Mouse (Mus musculus): ENCODE results near the gene Kcne3.

Kcne3 gene

GRCm38 (mm10) chr7:100181614-100182013 lies 5.3 kb downstream of the Kcne3 start:
- no peak for DNase-seq (ENCODE audit: low read depth, low spot score)

GRCm38 (mm10) chr7:100182388-100182787 lies 6.1 kb downstream of the Kcne3 start:
- no peak for DNase-seq (ENCODE audit: low read depth, low spot score)

GRCm38 (mm10) chr7:100187601-100188000 lies 11.3 kb downstream of the Kcne3 start:
- no peak for DNase-seq (ENCODE audit: low read depth, low spot score)

GRCm38 (mm10) chr7:100190167-100190566 lies 13.9 kb downstream of the Kcne3 start:
- no peak for DNase-seq (ENCODE audit: low read depth, low spot score)

- DNase-seq (ENCODE audit: low read depth, low spot score) = no peak
These were observed 14.5 kb downstream of the Kcne3 start for GRCm38 (mm10) chr7:100190778-100191177.

- no peak for DNase-seq (ENCODE audit: low read depth, low spot score)
These were observed 24.9 kb downstream of the Kcne3 start for GRCm38 (mm10) chr7:100201191-100201590.

GRCm38 (mm10) chr7:100203616-100204015 lies 27.3 kb downstream of the Kcne3 start:
- no peak for DNase-seq (ENCODE audit: low read depth, low spot score)

- DNase-seq (ENCODE audit: low read depth, low spot score) = no peak
These were observed 28.6 kb downstream of the Kcne3 start for GRCm38 (mm10) chr7:100204871-100205270.

- DNase-seq (ENCODE audit: low read depth, low spot score) = no peak
These were observed 29.8 kb downstream of the Kcne3 start for GRCm38 (mm10) chr7:100206144-100206543.

- DNase-seq (ENCODE audit: low read depth, low spot score) = no peak
These were observed 31.6 kb downstream of the Kcne3 start for GRCm38 (mm10) chr7:100207886-100208285.

GRCm38 (mm10) chr7:100214310-100214709 lies 38.0 kb downstream of the Kcne3 start:
- DNase-seq (ENCODE audit: low read depth, low spot score) = no peak

- no peak for DNase-seq (ENCODE audit: low read depth, low spot score)
These were observed 38.9 kb downstream of the Kcne3 start for GRCm38 (mm10) chr7:100215116-100215732.

GRCm38 (mm10) chr7:100215976-100216375 lies 39.7 kb downstream of the Kcne3 start:
- DNase-seq (ENCODE audit: low read depth, low spot score) = no peak

GRCm38 (mm10) chr7:100216601-100217565 lies 40.6 kb downstream of the Kcne3 start:
- DNase-seq (ENCODE audit: low read depth, low spot score) = no peak

GRCm38 (mm10) chr7:100227158-100227875 lies 51.0 kb downstream of the Kcne3 start, which contains the start of gene Pgm2l1:
TSS of gene Pgm2l1 (plus strand) at chr7:100227394.
- peak; percentile 89 for DNase-seq (ENCODE audit: low read depth, low spot score)

- DNase-seq (ENCODE audit: low read depth, low spot score) = no peak
These were observed 51.7 kb downstream of the Kcne3 start for GRCm38 (mm10) chr7:100227896-100228525.

- DNase-seq (ENCODE audit: low read depth, low spot score) = no peak
These were observed 52.7 kb downstream of the Kcne3 start for GRCm38 (mm10) chr7:100228957-100229356.

GRCm38 (mm10) chr7:100230646-100231045 lies 54.3 kb downstream of the Kcne3 start:
- no peak for DNase-seq (ENCODE audit: low read depth, low spot score)

GRCm38 (mm10) chr7:100231661-100232060 lies 55.4 kb downstream of the Kcne3 start:
- DNase-seq (ENCODE audit: low read depth, low spot score) = no peak

GRCm38 (mm10) chr7:100233681-100234080 lies 57.4 kb downstream of the Kcne3 start:
- DNase-seq (ENCODE audit: low read depth, low spot score) = no peak

Data from brain, embryonic 18.5 days (tissue).